Mouse (Mus musculus) neural tube, embryonic 12.5 days (tissue): ENCODE measurements at regions not wholly inside any gene's neighbourhood (a gene's known extent, or its start where the extent isn't known, plus 50 kb on each side); places are given as distances from the start of the nearest gene placed in this dataset.

Experiments
- ATAC-seq: fragments of 200-750 bp; cut with Nextera tagmentation; 2 replicates; pipeline ENCODE4 v1.8.0; 2017; ENCODE audit warnings: low read depth, mild to moderate bottlenecking, moderate TSS enrichment, moderate library complexity; ENCODE audit not compliant: low FRiP score
- H3K27ac ChIP-seq: fragments of 300-500 bp; sonication (generic); 2 replicates; pipeline ENCODE4 v1.5.1; 2016
- H3K27me3 ChIP-seq: fragments of 300-500 bp; sonication (generic); replicated peaks from 2 replicates; pipeline ENCODE4 v1.6.1; 2016; ENCODE audit warnings: mild to moderate bottlenecking
- H3K36me3 ChIP-seq: fragments of 300-500 bp; sonication (generic); 2 replicates; pipeline ENCODE4 v1.6.1; 2016; ENCODE audit warnings: mild to moderate bottlenecking
- H3K4me1 ChIP-seq: fragments of 300-500 bp; sonication (generic); 2 replicates; pipeline ENCODE4 v1.6.1; 2016
- H3K4me2 ChIP-seq: fragments of 300-500 bp; sonication (generic); replicated peaks from 2 replicates; pipeline ENCODE4 v1.6.1; 2016; ENCODE audit warnings: mild to moderate bottlenecking
- H3K4me3 ChIP-seq: fragments of 300-500 bp; sonication (generic); 2 replicates; pipeline ENCODE4 v1.5.1; 2016
- H3K9ac ChIP-seq: fragments of 300-500 bp; sonication (generic); 2 replicates; pipeline ENCODE4 v1.6.1; 2016; ENCODE audit warnings: mild to moderate bottlenecking
- H3K9me3 ChIP-seq: fragments of 300-500 bp; sonication (generic); 2 replicates; pipeline ENCODE4 v1.6.1; 2016; ENCODE audit warnings: mild to moderate bottlenecking
- WGBS: fragments of 180-500 bp; shearing (Covaris S2); methylation state at CpG from one replicate; pipeline ENCODE4 v1.1.7; 2016; 5-methylcytosine and 5-hydroxymethylcytosine counted together

DNA sequence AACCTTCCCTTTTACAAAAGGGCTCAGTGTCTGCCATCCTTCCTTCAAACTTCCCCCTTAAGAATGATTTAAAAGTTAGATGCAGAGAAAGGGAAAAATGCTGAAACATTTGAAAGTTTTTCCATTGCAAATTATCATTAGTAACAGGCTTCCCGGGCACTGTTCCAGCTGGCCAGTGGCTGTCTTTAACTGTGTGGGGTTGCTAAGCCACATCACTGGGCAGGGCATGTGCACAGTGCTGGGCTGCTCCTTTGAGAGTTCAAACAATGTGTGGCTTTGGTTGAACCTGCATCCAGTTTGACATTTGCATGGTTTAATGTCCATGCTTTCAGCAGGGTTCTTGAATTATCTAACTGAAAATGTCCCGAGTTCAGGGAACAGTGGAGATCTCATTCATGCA, 512.1 kb upstream of the Id2 start:
- Histone ChIP-seq H3K9me3 (no peaks in the 10 kb centered on the region), H3K36me3 (no peaks in the 10 kb centered on the region), H3K4me1 (no peaks in the 10 kb centered on the region), H3K9ac (no peak overlapping the region), H3K27me3 (no peaks in the 10 kb centered on the region), H3K27ac (no peak overlapping the region), H3K4me3 (no peak overlapping the region), H3K4me2 (no peak overlapping the region)
- ATAC-seq, result no peak
- WGBS, result 51% methylated on average over 2 of the region's 2 CpGs

DNA sequence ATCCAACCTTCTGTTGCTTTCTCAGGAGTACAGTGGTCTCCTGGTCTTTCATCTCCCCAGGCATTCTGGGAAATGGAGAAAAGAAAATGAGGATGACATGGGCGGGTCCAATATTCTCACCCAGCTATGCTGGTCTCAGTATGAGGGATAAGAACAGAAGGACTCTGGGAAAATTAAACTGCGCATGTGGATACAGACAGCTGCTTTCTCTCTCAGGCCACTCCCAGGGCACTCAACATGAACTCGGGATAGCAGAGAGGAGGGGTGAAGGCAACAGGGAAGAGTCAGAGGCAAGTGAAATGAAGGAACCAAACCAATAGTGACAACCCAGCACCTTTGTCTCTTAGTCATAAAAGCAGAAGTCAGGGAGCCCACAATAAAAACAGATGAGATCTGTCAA, 508.5 kb upstream of the Id2 start:
- no peak overlapping the region for H3K4me3 ChIP-seq
- no peaks in the 10 kb centered on the region for H3K36me3 ChIP-seq
- no peaks in the 10 kb centered on the region for H3K27me3 ChIP-seq
- 80% methylated on average over 3 of the region's 3 CpGs for WGBS
- no peak for ATAC-seq
- no peaks in the 10 kb centered on the region for H3K4me1 ChIP-seq
- H3K4me2 ChIP-seq, result no peak overlapping the region
- H3K27ac ChIP-seq, result no peak overlapping the region
- no peaks in the 10 kb centered on the region for H3K9me3 ChIP-seq
- no peak overlapping the region for H3K9ac ChIP-seq

DNA sequence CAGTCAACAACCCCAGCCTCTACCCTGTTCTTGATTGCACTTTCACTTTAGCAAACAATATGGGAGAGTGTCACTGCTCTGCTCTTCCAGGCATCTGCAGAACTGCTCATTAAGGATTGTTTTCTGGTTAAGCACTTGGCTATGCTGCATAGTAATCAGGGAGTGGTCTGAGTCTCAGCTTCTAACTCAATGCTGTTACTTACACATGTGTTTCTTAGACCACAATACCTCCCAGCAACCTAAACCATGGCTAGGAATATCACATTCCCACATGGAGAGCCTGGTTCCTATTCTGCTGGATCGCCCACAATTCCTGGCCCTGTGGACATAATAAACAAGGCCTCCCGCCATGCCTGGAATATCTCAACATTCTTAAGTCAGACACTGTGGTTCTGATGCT, 493.3 kb upstream of the Id2 start:
- no peak overlapping the region for H3K27ac ChIP-seq
- no peak overlapping the region for H3K4me3 ChIP-seq
- peaks cover under 1% of the 10 kb centered on the region; the same call in 1 of the 2 replicates for H3K9me3 ChIP-seq
- H3K4me1 ChIP-seq, result no peaks in the 10 kb centered on the region
- no peaks in the 10 kb centered on the region for H3K27me3 ChIP-seq
- no peak overlapping the region for H3K9ac ChIP-seq
- 85% methylated on average over 2 of the region's 2 CpGs for WGBS
- no peak for ATAC-seq
- H3K4me2 ChIP-seq, result no peak overlapping the region
- H3K36me3 ChIP-seq, result no peaks in the 10 kb centered on the region

DNA sequence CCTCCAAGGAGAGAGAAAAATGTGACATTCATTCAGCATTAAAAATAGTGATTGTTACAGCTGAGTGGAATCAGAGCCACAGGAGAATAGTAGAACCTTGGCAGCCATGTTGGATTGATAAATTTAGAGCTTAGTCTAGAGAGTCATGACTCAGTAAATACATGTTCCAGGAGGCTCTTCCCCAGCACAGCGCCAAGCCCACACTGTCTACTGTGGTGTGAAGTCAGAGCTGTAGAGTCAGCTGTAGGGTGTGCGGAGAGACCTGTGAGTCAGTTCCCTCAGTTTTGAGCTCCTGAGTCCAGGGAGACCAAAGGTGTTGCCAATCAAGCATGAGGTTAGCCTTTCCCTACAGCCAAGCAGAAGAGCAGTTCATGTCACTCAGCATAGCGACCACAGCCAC, 488.8 kb upstream of the Id2 start:
- Histone ChIP-seq H3K4me2 (no peak overlapping the region), H3K27me3 (no peaks in the 10 kb centered on the region), H3K4me3 (no peak overlapping the region), H3K9me3 (no peaks in the 10 kb centered on the region; the same call in 1 of the 2 replicates), H3K36me3 (no peaks in the 10 kb centered on the region), H3K27ac (no peak overlapping the region), H3K9ac (no peak overlapping the region), H3K4me1 (no peaks in the 10 kb centered on the region)
- ATAC-seq, result no peak
- WGBS, result 90% methylated on average over 3 of the region's 3 CpGs

DNA sequence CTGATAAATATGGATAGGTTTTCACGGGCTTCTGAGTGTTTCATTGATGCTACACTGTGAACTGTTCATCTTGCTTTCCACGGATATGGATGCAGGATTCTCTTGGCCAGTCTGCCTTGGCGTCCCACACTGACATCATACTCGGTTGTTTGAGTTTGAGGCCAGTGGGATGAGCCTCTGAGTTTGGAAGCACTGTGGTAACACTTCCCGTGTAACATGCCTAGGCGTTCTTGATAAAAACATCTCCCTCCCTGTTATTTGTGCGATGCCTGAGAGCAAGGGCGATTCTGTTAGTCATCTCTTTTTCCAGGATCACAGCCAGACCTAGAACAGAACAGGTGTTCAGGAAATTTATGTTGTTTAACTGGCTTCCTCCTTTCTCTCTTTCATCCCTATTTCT, 482.5 kb upstream of the Id2 start:
- no peak overlapping the region for H3K27ac ChIP-seq
- H3K9ac ChIP-seq, result no peak overlapping the region
- H3K27me3 ChIP-seq, result no peaks in the 10 kb centered on the region
- WGBS, result 95% methylated on average over 8 of the region's 8 CpGs
- no peak overlapping the region for H3K4me3 ChIP-seq
- ATAC-seq, result no peak
- no peaks in the 10 kb centered on the region for H3K36me3 ChIP-seq
- no peaks in the 10 kb centered on the region for H3K4me1 ChIP-seq
- no peak overlapping the region for H3K4me2 ChIP-seq
- no peaks in the 10 kb centered on the region for H3K9me3 ChIP-seq

DNA sequence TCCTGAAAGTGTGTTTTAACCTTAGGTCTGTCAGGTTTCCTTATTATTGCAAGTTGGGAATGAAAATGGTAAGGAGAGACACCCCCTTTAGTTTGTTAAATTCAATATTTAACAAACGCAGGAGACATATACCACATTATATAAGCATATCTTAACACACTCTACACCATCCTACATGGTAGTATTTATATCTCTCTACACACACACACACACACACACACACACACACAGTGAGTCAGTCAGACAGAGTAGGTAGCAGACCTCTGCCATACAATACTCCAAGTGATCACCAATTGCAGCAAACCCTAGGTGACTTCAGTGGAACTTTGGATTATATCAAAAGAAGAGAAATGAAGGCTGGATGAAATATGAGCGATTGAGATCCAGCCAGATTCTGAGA, 468.2 kb upstream of the Id2 start:
- no peaks in the 10 kb centered on the region for H3K4me1 ChIP-seq
- H3K27ac ChIP-seq, result no peak overlapping the region
- H3K9ac ChIP-seq, result no peak overlapping the region
- 85% methylated on average over 2 of the region's 2 CpGs for WGBS
- H3K27me3 ChIP-seq, result no peaks in the 10 kb centered on the region
- no peaks in the 10 kb centered on the region for H3K36me3 ChIP-seq
- no peak overlapping the region for H3K4me2 ChIP-seq
- H3K4me3 ChIP-seq, result no peak overlapping the region
- H3K9me3 ChIP-seq, result no peaks in the 10 kb centered on the region
- ATAC-seq, result no peak

DNA sequence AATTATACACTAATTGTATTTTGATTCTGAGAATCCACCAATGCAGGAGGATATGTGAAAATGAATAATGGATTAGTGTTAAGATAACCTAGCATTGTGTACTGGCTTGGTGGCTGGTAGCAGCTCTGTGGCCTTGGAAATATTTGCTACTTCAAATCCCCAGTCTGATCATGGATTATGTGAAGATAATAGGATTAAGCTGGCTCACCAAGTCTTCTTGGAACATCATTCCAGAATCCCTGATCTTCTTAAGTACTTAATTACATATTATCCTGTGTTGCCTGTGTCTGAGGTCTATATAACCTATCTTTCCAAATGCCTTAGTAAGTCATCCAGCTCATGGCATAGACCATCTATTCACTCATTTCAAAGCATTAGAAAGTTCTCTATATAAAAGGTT, 462.7 kb upstream of the Id2 start:
- H3K27ac ChIP-seq, result no peak overlapping the region
- no peaks in the 10 kb centered on the region for H3K27me3 ChIP-seq
- H3K4me2 ChIP-seq, result no peak overlapping the region
- H3K9ac ChIP-seq, result no peak overlapping the region
- no peaks in the 10 kb centered on the region for H3K9me3 ChIP-seq
- no peak overlapping the region for H3K4me3 ChIP-seq
- H3K4me1 ChIP-seq, result no peaks in the 10 kb centered on the region
- no peaks in the 10 kb centered on the region for H3K36me3 ChIP-seq
- ATAC-seq, result no peak

DNA sequence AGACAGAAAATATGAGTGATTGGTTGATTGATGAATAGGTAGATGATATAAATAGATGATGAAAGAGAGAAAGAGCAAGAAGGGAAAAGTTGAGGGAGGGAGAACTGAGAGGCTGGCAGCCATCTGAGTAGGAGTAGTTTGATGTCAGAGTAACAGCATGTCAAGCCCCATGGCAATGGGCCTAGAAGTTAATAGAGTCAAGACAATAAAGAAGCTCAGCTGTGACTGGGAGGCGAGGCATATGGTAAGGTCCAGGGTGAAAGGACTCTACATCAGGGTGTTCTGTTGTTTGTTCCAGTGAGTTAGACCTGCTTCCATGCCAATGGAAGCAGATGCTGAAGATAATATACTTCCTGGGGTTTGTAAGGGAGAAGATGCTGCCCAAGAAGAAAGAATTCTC, 456.7 kb upstream of the Id2 start:
- Histone ChIP-seq H3K9ac (no peak overlapping the region), H3K27me3 (no peaks in the 10 kb centered on the region), H3K4me1 (no peaks in the 10 kb centered on the region), H3K4me3 (no peak overlapping the region), H3K4me2 (no peak overlapping the region), H3K27ac (no peak overlapping the region), H3K36me3 (no peaks in the 10 kb centered on the region), H3K9me3 (no peaks in the 10 kb centered on the region)
- 86% methylated on average over 1 of the region's 1 CpGs for WGBS
- ATAC-seq, result no peak

DNA sequence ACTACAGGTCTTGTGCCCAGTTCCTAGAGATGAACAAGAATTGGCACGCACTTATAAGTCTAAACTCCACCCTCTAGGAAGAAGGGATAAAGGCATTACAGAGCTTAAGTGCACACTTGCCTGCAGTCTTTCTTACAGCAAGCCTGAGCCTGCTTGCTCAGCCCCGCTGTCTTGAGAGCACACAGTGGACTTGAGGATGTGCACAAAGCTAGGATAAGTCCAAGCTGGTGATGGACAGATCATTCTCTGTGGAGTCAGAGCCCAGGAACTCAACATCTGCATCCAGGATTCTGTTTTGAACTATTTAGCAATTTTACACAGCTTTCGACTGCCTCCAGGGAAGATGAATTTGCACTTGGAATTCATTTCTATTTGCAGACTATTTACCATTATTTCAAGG, 452.8 kb upstream of the Id2 start:
- no peaks in the 10 kb centered on the region for H3K27me3 ChIP-seq
- no peaks in the 10 kb centered on the region for H3K36me3 ChIP-seq
- no peak overlapping the region for H3K9ac ChIP-seq
- no peak overlapping the region for H3K4me2 ChIP-seq
- no peaks in the 10 kb centered on the region for H3K4me1 ChIP-seq
- H3K27ac ChIP-seq, result no peak overlapping the region
- no peak overlapping the region for H3K4me3 ChIP-seq
- no peak for ATAC-seq
- H3K9me3 ChIP-seq, result no peaks in the 10 kb centered on the region
- WGBS, result 86% methylated on average over 3 of the region's 3 CpGs

DNA sequence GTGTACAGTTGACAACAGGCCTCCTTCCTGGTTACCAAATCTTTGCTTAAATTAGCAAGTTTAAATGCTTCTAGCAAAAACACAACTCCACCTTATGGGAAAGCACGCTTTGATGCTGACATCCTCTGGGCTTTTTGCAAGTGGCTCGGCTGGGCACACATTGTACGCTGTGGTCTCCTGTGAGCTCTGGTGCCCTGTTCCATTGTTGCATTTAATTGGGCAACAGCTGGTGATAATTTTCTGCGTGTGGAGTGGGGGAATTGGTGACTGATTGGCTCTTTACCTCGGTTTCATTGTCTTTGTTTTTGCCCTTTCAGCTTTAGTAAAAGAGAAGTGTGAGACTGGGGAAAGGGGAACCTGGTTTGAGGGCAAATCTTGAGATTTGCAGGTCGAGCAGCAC, 447.3 kb upstream of the Id2 start:
- Histone ChIP-seq H3K4me1 (no peaks in the 10 kb centered on the region), H3K9ac (no peak overlapping the region), H3K9me3 (no peaks in the 10 kb centered on the region), H3K4me3 (no peak overlapping the region), H3K27ac (no peak overlapping the region), H3K36me3 (no peaks in the 10 kb centered on the region), H3K27me3 (no peaks in the 10 kb centered on the region), H3K4me2 (no peak overlapping the region)
- WGBS, result 51% methylated on average over 6 of the region's 6 CpGs
- ATAC-seq, result no peak

DNA sequence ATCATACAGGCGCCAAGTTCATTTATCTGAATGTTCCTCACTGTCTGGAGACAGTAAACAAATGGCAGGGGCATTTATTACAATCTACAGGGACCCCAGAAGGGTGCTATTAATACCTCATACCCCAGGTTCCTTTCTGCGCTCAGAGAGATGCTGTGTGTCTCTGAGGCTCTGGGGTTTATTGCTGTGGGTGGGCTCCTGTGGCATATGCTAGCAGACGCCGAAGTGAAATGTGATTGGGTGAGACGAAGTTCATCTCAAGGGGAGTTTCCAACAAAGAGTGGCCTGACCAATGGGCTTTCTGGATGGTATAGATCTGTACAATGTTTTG, 437.6 kb upstream of the Id2 start:
- 65% methylated on average over 5 of the region's 5 CpGs for WGBS
- Histone ChIP-seq H3K9me3 (no peaks in the 10 kb centered on the region), H3K4me2 (no peak overlapping the region), H3K27me3 (no peaks in the 10 kb centered on the region), H3K36me3 (no peaks in the 10 kb centered on the region), H3K4me3 (no peak overlapping the region), H3K27ac (no peak overlapping the region), H3K9ac (no peak overlapping the region), H3K4me1 (no peaks in the 10 kb centered on the region)
- ATAC-seq, result no peak

DNA sequence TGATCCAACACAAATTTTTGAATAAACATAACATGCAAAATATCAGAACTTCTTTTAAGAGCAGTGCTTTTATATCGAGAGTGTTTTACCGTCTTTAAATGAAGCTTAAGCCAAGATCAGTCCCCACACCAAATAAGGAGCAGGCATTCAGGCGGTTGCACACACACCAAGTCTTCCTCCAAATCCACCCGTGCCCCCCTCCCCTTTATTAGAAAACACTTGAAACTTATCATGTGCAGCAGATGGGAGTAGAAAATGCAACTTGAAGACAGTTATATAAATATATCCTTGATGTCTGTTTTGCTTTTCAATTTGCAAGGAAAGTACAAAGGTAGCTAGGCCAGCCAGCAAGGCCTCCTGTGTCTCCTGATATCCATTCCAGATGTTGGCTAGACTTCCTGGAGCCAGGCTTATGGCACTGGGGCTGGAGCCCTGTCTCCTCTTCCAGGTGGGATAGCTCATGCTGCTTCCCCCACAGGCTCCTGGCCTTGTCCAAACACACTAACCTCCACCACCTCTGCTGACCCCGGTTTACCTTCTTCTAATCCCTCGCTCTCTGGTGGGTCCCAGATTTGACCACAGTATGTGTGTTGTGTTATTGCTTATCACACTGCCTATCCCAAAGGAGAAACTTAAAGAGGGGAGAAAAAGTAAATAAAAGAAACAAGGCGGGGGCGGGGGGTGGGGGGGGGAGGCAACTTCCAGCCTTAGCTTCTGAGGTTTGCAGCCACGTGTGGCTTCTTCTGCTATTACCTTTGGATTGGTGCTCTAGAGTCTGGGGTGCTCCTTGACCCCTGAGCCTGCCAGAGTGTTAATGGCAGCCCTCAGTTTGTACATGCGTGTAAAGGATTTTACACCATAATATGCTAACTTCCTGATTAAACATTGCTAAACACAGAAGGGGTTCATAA, 437.0 kb upstream of the Id2 start:
- Histone ChIP-seq H3K27ac (no peak overlapping the region), H3K36me3 (no peaks in the 10 kb centered on the region), H3K4me2 (no peak overlapping the region), H3K4me3 (no peak overlapping the region), H3K27me3 (no peaks in the 10 kb centered on the region), H3K9me3 (no peaks in the 10 kb centered on the region), H3K9ac (no peak overlapping the region), H3K4me1 (no peaks in the 10 kb centered on the region)
- ATAC-seq, result no peak
- WGBS, result 75% methylated on average over 10 of the region's 10 CpGs

DNA sequence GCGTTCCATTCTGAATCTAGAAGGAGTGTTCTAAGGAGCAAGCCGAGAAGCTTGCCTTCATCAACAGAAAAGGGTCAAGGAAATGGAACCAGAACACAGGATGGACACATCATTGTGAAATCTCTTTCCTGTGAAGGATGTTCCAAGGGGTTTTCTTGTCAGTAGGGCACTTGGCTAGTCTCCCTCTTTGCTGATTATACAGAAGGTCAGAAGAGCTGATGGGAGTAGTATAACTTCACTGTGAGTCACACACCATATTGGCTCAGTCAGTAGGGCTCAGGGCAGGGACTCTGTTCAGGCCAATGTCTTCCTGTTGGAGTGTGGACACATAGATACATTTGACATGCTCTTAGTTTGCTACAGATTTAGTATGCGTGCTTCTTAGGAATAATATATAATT, 433.5 kb upstream of the Id2 start:
- H3K4me1 ChIP-seq, result no peaks in the 10 kb centered on the region
- no peaks in the 10 kb centered on the region for H3K27me3 ChIP-seq
- no peak overlapping the region for H3K27ac ChIP-seq
- 89% methylated on average over 3 of the region's 3 CpGs for WGBS
- H3K9me3 ChIP-seq, result no peaks in the 10 kb centered on the region
- ATAC-seq, result no peak
- H3K36me3 ChIP-seq, result no peaks in the 10 kb centered on the region
- H3K9ac ChIP-seq, result no peak overlapping the region
- H3K4me3 ChIP-seq, result no peak overlapping the region
- H3K4me2 ChIP-seq, result no peak overlapping the region
